Mouse (Mus musculus): ENCODE measurements around the gene Anks1b.

Anks1b gene

DNA sequence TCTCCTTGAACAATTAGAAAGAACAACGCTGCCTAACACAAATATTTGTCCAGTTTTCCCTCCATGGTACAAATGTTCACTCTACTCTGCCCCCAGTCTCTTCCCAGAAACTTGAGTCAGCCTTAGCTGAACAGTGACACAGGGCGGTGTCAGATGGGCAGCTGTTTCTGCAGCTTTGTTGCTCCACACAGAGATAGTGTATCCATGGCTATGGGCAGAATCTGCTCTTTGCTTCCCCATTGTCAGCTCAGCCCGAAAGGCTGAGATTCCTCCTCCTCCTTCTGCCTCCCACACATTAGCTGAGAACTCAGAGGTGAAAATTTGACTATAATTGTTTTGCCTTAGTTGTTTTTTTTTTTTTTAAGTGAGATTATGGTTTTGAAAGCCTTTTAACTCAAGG is 1024.6 kb downstream of the Anks1b start:
- DNase-seq: no peak

DNA sequence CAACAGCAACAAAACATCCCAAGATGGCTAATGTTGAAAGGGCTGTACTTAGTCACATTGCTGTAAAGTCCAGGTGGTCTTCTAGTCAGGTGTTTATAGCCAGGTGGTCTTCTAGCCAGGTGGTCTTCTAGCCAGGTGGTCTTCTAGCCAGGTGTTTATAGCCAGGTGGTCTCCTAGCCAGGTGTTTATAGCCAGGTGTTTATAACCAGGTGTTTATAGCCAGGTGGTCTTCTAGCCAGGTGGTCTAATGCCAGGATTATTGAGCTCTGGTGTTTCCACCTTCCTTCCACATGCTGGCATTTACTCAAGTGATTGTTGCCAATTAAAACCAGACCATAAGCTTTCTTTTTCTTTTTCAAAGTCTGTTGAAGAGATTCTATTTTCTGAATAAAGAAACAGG is 1030.9 kb downstream of the Anks1b start:
- no peak for DNase-seq

DNA sequence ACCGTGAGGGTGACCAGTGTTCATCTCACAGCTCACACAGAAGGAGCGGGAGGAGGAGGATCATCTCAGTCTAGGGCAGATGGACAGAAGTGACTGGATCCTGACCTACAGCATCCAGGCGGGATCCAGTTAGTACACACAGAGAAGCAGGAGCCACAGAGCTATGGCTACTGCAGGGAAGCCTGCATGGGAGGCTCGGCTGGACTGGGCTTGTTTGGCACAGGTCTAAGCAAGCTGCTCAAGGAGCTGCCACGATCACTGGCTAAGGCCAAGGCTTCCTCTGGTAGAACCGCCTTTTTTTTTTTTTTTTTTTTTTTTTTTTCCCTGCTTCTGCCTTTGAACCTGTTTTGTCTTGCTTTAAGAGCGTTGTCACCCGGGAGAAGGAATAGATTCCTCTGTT is 1034.1 kb downstream of the Anks1b start:
- DNase-seq: no peak

DNA sequence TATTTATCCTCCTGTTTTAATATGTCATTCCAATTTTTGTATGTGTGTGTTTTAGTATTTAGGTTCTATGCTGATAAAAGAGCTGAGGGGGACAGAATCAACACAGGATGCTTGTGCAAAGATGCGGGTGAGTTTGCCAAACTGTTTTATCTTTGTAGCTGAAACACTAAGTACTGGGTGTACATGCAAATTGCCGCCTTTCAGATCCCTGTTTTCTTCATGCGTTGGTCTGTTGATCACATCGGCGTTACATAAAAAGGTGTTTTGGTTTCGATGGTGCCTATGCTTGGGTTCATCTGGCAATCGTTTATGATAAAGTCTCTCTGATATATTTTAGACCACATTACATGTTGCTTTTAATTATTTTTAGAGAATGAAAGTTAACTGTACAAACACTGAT is 1050.2 kb downstream of the Anks1b start:
- DNase-seq: no peak

DNA sequence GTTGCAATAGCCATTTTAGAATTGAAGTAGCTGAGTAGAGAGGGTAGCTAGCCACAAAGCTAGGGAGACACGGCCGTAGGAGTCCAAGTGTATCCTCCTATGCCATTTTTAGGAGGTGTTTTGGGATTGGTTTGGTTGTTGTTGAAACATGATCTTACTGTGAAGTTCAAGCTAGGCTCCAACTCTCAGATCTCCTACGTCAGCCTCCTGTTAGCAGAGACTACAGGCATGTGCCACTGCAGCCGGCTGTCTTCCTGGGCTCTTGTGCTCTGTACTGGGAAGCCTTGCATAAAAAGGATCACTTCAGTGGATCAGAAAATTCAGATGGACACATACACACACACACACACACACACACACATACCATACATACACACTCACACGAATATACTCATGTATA is 1059.8 kb downstream of the Anks1b start:
- DNase-seq: no peak

DNA sequence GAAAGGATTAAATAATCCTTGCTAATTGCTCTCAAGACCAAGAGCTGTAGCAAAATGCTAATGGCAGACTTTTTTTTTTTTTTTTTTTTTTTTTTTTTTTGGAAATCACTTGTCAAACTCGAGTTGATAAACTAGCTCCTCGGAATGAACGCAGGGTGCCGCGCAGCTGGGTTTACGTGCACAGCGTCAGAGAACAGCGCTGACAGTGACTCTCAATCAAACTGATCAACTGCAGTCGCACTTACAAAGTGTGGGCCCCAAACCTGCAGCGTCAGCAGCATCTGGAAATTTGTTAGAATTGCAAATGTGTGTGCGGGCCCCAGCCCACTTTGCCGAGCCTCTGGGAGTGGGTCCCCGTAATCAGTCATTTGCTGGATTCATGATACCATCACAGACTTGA is 1061.4 kb downstream of the Anks1b start:
- DNase-seq: no peak

DNA sequence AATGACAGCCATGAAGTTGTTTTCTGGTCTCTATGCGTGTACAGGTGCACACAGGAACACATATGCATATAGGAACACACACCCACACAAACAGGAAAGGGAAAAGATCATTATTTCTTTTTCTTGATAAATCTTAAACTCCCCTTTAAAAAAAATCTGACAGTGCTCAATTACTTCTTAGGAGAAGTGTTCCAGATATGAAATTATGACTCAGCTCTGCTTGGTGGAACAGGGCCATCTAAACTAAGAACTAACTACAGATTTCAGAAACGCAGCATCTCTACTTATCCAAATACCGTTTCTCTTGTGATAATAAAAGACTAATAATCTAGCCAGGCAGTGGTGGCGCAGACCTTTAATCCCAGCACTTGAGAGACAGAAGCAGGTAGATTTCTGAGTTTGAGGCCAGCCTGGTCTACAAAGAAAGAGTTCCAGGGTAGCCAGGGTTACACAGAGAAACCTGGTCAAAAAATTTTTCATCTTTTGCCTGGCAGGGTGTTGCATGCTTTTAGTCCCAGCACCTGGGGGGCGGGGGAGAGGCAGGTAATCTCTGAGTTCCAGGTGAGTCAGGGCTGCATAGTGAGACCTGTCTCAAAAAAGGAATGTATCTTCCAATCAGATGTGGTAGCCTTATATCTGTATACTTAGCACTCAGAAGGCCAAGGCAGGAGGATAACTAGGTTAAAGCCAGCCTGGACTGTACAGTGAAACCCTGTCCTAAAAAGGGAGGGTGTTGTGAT is 1064.6 kb downstream of the Anks1b start:
- no peak for DNase-seq

DNA sequence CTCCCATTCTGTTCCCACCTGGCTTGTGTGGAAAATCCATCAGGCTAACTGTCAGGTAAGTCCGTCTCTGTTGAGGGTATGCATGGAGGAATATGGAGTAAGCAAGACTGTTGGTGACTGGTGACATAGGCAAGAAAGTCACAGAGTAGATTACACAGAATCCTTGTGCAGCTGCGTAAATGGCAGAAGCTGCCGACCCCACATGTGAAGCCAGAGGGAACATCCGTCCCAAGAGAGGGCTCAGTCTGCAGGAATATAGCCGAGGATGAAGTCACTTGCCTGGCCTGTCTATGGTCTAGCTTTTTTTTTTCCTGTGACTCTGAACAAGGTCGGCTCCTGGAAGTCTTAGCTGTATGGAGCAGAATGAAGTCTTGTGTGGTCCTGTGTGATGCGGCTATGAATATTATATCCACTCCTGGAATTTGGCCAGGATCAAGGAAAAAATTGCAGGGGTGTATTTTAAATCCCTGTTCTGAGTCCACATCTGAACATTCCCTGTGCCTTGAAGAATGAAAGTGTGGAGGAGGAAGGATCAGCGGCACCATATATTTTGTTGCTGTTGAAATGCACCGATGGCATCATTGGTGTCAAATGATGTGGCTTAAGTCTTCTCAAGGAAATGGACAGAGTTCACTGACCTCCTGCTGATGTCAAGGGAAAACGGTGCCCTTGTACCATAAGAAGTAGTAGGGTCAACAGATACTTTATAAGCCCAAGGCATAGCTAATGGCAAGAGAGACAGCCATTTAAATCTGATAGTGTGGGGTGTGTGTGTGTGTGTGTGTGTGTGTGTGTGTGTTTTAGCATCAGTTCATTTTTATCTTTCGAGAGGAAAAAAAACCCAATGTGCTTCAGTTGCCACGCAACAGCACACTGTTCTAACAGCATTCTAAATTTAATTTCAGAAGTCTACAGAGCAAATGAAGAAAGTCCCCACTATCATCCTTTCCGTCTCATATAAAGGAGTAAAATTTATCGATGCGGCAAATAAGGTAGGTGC is 1067.5 kb downstream of the Anks1b start:
- DNase-seq: no peak

DNA sequence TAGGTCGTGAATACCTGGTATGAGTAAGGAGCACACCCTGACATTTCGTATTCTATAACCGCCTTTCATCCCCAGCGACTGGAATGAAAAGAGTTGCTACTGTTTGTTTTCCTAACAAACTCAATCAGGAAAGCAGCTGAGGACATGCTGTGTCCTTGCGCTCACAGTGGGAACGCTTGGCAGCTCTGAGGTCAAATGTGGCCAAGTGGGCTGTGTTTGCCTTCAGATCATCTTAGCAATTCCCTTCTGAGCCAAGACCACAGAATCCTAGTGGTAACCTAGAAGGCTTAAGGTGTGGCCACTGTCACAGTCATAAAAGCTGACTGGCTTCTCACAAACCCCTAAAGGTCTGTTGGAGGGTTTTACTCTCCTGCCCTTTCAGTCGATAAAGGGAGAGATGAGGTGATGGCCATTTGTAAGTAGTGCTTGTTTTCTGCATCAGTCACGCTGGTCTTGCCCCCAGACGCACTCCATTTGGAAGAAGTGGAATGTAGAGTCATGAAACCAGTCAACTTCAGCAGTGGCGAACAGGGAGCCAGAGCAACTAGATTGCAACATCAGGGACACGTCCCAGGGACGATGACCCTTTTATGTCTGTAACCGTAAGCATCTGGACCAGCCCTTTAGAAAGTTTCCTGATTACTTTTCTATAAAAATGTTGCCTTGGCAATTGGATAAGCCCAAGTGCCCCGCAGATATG is 1068.8 kb downstream of the Anks1b start:
- DNase-seq: no peak

DNA sequence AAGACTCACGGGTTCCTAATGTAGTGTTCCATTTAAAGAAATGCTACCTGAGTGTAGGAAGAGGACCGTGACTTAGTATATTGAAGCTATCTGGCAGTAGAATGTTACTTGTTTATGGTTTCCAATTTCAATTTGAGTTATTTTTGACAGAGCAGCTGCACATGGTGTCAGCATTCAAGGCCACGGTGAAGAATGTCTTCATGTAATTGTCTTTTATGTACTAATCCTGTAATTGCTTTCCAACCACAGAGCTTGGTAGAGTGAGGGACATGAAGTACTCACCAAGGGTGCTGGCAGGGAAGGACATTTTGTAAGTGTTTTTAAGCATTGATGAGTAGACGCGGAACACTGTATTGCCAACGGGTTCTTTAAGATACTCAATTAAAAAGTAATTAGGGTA is 1073.7 kb downstream of the Anks1b start:
- no peak for DNase-seq

DNA sequence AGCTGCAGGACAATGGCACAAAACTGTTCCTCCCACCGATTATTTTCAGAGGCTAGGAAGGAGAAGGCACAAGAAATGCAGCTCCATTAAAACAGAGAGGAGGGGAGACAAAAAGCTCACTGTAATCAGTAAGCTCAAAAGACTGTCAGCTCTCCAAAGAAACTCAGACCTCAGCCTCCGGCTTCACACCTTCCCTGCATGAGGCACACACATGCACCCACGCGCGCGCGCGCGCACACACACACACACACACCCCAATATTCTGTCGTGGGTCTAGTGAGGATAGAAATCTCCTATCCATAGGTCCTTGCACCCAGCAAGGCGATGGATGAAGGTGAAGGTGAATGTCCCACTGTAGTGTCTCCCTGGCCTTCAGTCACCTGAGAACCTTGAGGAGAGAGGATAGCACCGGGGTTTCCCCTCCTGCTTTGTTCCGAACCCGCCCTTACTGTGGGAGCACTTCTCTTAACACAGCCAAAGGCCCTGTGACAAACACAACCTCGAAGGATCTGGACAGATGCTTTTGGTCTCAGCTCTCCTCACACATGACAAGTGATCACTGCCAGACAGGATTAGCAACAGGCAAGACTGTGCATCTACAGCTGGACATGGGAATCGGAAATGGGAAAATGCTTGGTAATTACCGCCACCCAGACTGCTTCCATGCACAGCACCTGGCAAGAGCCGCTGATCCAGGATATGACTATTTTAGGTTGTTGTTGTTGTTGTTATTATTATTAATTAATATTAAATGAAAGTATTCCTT is 1074.5 kb downstream of the Anks1b start:
- no peak for DNase-seq

DNA sequence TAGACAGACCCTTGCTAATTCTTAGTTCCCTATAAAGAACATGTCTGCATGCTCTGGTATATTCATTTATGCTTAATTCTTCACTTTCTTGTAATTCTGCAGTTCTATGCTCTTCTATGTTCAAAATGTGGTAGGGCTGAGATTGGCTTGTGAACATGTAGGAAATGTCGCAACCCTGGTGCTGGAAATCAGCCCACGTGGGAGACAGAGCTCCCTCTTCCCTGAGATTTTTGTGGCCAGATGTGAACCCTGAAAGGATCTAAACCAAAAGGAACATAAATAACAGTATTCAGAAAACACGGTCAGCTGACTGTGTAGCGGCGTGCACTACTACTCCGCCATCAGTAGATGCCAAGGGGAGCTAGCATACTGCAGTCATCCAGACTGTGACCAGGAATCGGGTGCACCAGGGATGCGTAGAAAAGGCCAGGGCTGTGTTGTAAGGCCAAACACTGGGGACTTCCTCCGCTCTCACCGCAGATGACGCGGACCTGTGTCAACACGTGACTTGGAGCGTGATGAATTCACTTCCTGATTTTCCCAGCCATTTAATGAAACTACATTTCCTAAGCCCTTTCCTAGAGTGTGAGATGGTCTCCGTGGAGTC is 1079.9 kb downstream of the Anks1b start:
- no peak for DNase-seq

DNA sequence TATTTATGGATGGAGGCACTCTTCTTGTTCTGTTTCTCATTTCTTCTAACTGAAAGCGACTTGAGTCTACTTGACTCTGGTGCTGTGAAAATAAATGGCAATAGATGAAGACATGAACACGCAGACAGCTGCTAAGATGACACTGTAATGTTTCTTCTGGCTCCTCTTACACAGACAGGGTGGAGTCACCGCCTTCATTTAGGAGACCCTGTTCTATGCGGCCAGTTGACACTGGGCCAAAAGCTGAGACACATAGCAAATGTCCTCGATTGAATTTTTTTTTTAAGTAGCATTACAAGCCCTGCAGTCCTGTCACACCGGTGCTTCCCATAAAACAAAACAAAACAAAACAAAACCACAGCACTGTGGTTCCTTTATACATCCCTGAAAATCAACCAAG is 1080.5 kb downstream of the Anks1b start:
- DNase-seq: no peak

DNA sequence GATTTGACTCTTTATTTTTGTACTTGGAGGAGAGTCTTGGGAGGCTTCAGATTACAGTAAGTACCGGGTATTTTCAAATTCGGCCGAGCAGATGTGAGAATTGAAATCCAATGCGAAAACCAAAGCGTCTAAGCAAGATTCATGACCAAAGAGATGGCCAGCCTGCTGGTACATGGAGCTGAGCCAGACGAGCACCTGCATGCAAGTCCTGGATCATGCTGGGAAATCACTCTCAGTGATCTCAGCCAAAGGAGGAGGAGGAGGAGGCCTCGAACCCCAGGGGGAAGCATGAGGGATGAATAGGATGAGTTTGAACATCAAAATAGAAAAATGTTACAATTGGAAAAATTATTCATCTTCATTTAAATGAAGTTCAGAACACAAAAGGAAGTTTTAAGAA is 1087.1 kb downstream of the Anks1b start:
- no peak for DNase-seq

DNA sequence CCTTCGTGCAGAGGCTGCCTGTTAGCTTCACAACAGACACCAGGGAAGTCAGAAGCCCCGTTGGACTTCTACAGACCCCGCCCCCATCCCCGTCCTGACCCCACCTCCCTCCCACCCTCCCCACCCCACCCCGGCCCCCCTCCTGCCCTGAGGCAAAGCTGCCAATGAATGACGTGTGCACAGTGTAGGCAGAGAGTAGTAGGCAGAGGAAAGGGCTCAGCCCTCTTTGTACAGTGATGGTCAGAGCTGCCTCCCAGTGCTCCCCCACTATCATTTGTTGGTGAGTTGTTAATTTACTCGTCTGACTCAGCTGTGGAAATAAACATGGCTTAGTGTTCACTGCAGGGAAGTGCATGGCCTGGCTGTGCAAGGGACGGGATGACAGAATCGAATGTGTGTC is 1091.2 kb downstream of the Anks1b start:
- DNase-seq: no peak

DNA sequence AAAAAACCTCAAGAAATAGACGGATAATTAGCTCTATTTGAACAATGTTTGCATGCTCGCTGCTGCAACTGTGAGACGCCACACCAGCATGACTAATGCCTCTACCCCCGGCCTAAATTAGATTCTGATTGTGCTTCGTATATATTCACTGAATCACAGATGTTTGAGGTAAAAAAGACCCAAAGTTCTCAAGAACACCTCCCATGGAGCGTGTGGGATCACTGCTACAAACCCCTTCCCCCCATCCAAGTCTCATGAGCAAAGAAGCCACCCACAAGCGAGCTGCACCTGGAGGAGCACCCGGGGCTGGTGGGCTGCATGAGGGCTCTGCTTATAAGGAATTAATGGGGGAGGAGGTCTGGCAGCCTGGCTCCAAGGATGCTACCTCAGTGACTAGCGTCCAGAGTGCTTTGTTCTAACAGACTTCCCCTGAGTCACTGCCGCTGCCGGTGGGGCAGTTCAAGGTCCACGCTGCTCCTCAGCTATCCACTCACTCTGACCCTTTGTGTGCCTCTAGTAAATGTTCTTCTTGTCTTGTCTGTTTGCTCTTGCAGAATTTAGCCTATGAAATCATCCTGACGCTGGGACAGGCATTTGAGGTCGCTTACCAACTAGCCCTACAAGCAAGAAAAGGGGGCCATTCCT is 1092.5 kb downstream of the Anks1b start:
- no peak for DNase-seq

DNA sequence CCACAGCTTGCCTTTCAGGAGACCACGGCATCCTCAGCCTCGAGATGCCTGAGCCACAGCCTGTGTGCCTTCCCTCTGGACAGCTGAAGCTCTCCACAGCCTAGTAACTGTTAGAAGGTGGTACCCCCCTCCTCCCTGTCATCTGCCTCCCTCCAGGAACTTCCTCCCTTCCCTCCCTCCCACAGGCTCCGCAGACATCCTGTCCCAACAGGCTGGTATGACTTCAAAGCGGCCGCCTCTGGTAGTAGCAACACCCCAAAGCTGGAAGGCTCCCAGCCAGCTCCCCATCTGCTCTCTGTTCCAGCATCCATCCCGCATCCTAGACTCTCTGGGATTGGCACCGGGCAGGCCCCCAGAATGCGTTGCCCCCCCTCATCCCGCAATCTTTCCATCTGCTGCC is 1093.5 kb downstream of the Anks1b start:
- no peak for DNase-seq

DNA sequence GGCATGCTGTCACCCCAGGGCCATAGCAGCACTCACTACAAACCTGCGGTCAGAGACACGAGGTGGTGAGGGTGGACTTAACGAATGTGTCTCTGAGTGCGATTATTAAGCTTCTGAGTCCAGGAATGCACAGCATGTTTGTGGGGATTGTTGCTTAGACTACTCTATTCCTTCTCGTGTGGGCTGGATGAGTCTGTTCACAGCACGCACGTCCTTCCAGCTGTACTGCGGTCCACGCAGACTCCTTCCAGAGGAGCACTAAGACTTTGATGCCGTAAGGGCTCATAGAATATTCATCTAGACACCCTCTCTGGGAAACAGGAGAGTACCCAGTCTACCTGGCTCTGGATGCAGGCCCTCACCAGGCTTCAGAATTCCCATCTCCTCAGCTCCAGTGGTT is 1094.9 kb downstream of the Anks1b start:
- DNase-seq: no peak

DNA sequence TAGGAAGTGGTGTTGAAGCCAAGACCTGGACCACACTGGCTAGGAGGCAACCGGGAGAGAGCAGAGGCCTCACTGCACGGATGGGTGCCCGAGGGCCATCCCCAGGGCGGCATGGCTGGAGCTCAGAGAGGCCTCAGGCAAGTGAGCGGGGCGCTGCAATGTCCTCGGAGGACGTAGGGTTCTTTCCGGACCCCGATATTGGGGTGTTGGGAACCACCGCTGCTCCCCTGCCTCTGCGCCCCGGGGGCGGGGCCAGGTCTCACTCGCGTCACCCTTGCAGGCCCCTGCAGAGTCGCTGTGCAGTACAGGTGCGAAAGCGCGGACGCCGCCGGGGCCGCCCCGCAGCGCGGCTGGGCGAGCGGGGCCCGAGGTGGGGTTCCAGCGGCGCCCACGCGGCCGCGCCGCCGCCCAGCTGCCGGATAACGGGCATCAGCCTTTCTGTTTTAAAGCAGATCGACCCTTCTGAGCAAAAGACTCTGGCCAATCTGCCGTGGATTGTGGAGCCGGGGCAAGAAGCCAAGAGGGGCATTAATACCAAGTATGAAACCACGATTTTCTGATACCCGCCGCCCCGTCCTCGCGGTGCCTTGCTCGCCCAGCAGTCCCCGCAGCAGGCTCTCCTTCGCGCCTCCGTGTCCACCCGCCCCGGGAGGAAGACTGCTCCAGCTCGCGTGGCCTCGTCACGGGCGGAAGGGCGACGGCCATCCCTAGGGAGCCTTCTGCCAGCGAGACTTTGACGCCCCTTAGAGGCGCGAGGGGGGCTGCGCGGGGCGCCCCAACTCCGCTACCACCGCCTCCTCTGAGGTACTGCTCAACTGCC is 1096.3 kb downstream of the Anks1b start:
- DNase-seq: peak; percentile 58 to 60

DNA sequence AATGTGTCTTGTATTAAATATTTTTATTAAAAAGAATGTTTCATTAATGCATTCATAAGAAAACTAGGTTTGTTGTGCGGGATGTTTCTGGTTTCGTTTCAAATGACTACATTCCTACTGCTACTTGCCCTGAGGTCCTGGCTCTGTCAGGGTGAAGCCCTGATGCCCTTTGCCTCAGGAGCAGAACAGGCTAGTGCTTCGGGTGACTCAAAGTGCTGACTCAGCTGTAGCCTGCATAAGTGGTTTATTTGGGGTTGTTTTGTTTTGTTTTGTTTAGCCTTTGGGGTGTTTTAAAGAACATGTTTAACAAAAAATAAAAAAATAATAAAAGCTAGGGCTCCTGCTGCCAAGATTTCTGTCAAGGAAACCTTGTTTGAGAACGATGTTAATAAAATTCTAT is 1097.3 kb downstream of the Anks1b start:
- DNase-seq: no peak

DNA sequence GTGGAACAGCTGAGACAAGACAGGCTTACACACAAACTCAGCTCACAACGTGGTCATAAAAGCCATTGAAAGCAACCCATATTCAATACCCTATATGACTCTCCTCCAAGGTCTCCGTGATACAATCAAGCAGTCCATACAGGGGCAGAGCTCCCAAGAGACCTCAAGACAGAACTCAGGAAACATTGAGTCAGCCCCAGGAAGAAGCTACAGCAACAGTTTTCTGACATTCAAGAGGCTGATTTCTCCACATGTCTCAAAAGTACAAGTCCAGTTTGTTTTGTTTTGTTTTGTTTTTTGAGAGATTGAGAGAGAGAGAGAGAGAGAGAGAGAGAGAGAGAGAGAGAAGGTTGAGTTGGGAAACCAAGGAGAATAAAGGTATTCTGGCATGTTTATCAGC is 1100.8 kb downstream of the Anks1b start:
- no peak for DNase-seq
